Mouse (Mus musculus) liver, embryonic 15.5 days (tissue): Measurements from ENCODE around the gene Wwox. TPM values are rescaled to one million over a fixed set of nuclear protein-coding genes. Genes with fewer than 3 reads are reported as not detected.

ENCODE experiments used
- ATAC-seq: fragments of 200-750 bp; cut with Nextera tagmentation; 2 replicates; pipeline ENCODE4 v1.8.0; 2017; ENCODE audit warnings: moderate number of reproducible peaks, mild to moderate bottlenecking, moderate library complexity; ENCODE audit not compliant: insufficient read depth
- H3K27ac ChIP-seq: fragments of 300-500 bp; sonication (generic); replicated peaks from 2 replicates; pipeline ENCODE4 v1.5.1; 2015; ENCODE audit warnings: mild to moderate bottlenecking, inconsistent platforms
- H3K27me3 ChIP-seq: fragments of 300-500 bp; sonication (generic); 2 replicates; pipeline ENCODE4 v1.6.1; 2015; ENCODE audit warnings: mild to moderate bottlenecking, inconsistent platforms
- H3K36me3 ChIP-seq: fragments of 300-500 bp; sonication (generic); replicated peaks from 2 replicates; pipeline ENCODE4 v1.6.1; 2015; ENCODE audit warnings: moderate library complexity, mild to moderate bottlenecking, inconsistent platforms
- H3K4me1 ChIP-seq: fragments of 300-500 bp; sonication (generic); replicated peaks from 2 replicates; pipeline ENCODE4 v1.6.1; 2015; ENCODE audit warnings: inconsistent platforms
- H3K4me2 ChIP-seq: fragments of 300-500 bp; sonication (generic); 2 replicates; pipeline ENCODE4 v1.6.1; 2015; ENCODE audit warnings: moderate library complexity, mild to moderate bottlenecking, inconsistent platforms
- H3K4me3 ChIP-seq: fragments of 300-500 bp; sonication (generic); replicated peaks from 2 replicates; pipeline ENCODE4 v1.5.1; 2015; ENCODE audit warnings: mild to moderate bottlenecking, inconsistent platforms
- H3K9ac ChIP-seq: fragments of 300-500 bp; sonication (generic); 2 replicates; pipeline ENCODE4 v1.6.1; 2015; ENCODE audit warnings: moderate library complexity, mild to moderate bottlenecking, inconsistent platforms
- H3K9me3 ChIP-seq: fragments of 300-500 bp; sonication (generic); replicated peaks from 2 replicates; pipeline ENCODE4 v1.6.1; 2016; ENCODE audit warnings: inconsistent platforms
- WGBS: fragments of 180-500 bp; shearing (Covaris S2); methylation state at CpG from one replicate; pipeline ENCODE4 v1.1.7; 2015; ENCODE audit warnings: mixed read lengths; ENCODE audit not compliant: insufficient replicate concordance; 5-methylcytosine and 5-hydroxymethylcytosine counted together
- polyA plus RNA-seq: library from polyadenylated mRNA; unstranded; fragments of >200 nt; fragmentation: Nextera tagmentation; extraction: Ambion mirVana; gene quantifications from 2 replicates; pipeline ENCODE4 v1.2.1, GENCODE M21; 2015

Wwox gene
- polyA plus RNA-seq, 1 experiment from 2014 or later, result 3.5 TPM

- 61% methylated on average over 15 of the region's 15 CpGs for WGBS
- Histone ChIP-seq H3K9me3 (no peaks in the 10 kb centered on the region), H3K9ac (no peak overlapping the region), H3K4me1 (peaks cover 4% of the 10 kb centered on the region; the same call in 1 of the 2 replicates), H3K4me3 (no peak overlapping the region), H3K36me3 (no peaks in the 10 kb centered on the region), H3K27ac (no peak overlapping the region), H3K27me3 (no peaks in the 10 kb centered on the region), H3K4me2 (no peak overlapping the region)
- no peak for ATAC-seq
These were observed 395.3 kb downstream of the Wwox start for GRCm38 (mm10) chr8:114834730-114835129.

GRCm38 (mm10) chr8:114839998-114840397, 400.5 kb downstream of the Wwox start:
- H3K27ac ChIP-seq, result no peak overlapping the region
- H3K9me3 ChIP-seq, result no peaks in the 10 kb centered on the region
- no peaks in the 10 kb centered on the region for H3K27me3 ChIP-seq
- H3K4me1 ChIP-seq, result no peaks in the 10 kb centered on the region
- ATAC-seq, result no peak
- H3K36me3 ChIP-seq, result no peaks in the 10 kb centered on the region
- H3K4me3 ChIP-seq, result no peak overlapping the region
- no peak overlapping the region for H3K9ac ChIP-seq
- WGBS, result 66% methylated on average over 10 of the region's 10 CpGs
- H3K4me2 ChIP-seq, result no peak overlapping the region

GRCm38 (mm10) chr8:114847666-114848065, 408.2 kb downstream of the Wwox start:
- Histone ChIP-seq H3K27ac (no peak overlapping the region), H3K9ac (no peak overlapping the region), H3K4me3 (no peak overlapping the region), H3K27me3 (no peaks in the 10 kb centered on the region), H3K4me1 (peaks cover 4% of the 10 kb centered on the region; the same call in 1 of the 2 replicates), H3K4me2 (no peak overlapping the region), H3K36me3 (no peaks in the 10 kb centered on the region), H3K9me3 (no peaks in the 10 kb centered on the region)
- no peak for ATAC-seq
- 60% methylated on average over 7 of the region's 7 CpGs for WGBS

GRCm38 (mm10) chr8:114849461-114849860, 410.0 kb downstream of the Wwox start:
- H3K4me1 ChIP-seq, result peaks cover 4% of the 10 kb centered on the region; the same call in 1 of the 2 replicates
- no peak for ATAC-seq
- no peaks in the 10 kb centered on the region for H3K27me3 ChIP-seq
- no peaks in the 10 kb centered on the region for H3K36me3 ChIP-seq
- no peaks in the 10 kb centered on the region for H3K9me3 ChIP-seq
- 69% methylated on average over 9 of the region's 9 CpGs for WGBS
- H3K27ac ChIP-seq, result no peak overlapping the region
- peak overlapping the region; percentile 10; the same call in 1 of the 2 replicates for H3K4me2 ChIP-seq
- H3K4me3 ChIP-seq, result no peak overlapping the region
- H3K9ac ChIP-seq, result no peak overlapping the region

GRCm38 (mm10) chr8:114850014-114850870, 410.8 kb downstream of the Wwox start:
- no peaks in the 10 kb centered on the region for H3K9me3 ChIP-seq
- H3K4me1 ChIP-seq, result peaks cover 4% of the 10 kb centered on the region; the same call in 1 of the 2 replicates
- no peak overlapping the region for H3K9ac ChIP-seq
- ATAC-seq, result peak; percentile 28; the same call in 1 of the 2 replicates
- peak overlapping the region; percentile 10; the same call in 1 of the 2 replicates for H3K4me2 ChIP-seq
- H3K36me3 ChIP-seq, result no peaks in the 10 kb centered on the region
- H3K4me3 ChIP-seq, result no peak overlapping the region
- no peaks in the 10 kb centered on the region for H3K27me3 ChIP-seq
- 47% methylated on average over 15 of the region's 15 CpGs for WGBS
- no peak overlapping the region for H3K27ac ChIP-seq

- H3K27me3 ChIP-seq, result no peaks in the 10 kb centered on the region
- no peak for ATAC-seq
- 78% methylated on average over 4 of the region's 4 CpGs for WGBS
- no peak overlapping the region for H3K4me3 ChIP-seq
- no peak overlapping the region for H3K27ac ChIP-seq
- no peak overlapping the region for H3K9ac ChIP-seq
- H3K4me1 ChIP-seq, result no peaks in the 10 kb centered on the region
- no peak overlapping the region for H3K4me2 ChIP-seq
- H3K36me3 ChIP-seq, result no peaks in the 10 kb centered on the region
- H3K9me3 ChIP-seq, result no peaks in the 10 kb centered on the region
These were observed 414.3 kb downstream of the Wwox start for GRCm38 (mm10) chr8:114853765-114854164.

- no peaks in the 10 kb centered on the region for H3K4me1 ChIP-seq
- ATAC-seq, result no peak
- H3K4me3 ChIP-seq, result no peak overlapping the region
- H3K4me2 ChIP-seq, result no peak overlapping the region
- H3K9me3 ChIP-seq, result no peaks in the 10 kb centered on the region
- H3K36me3 ChIP-seq, result no peaks in the 10 kb centered on the region
- no peak overlapping the region for H3K9ac ChIP-seq
- H3K27ac ChIP-seq, result no peak overlapping the region
- H3K27me3 ChIP-seq, result no peaks in the 10 kb centered on the region
- WGBS, result 63% methylated on average over 7 of the region's 7 CpGs
These were observed 416.4 kb downstream of the Wwox start for GRCm38 (mm10) chr8:114855833-114856232.

GRCm38 (mm10) chr8:114865911-114866310, 426.5 kb downstream of the Wwox start:
- 52% methylated on average over 3 of the region's 3 CpGs for WGBS
- Histone ChIP-seq H3K27ac (no peak overlapping the region), H3K27me3 (no peaks in the 10 kb centered on the region), H3K9me3 (no peaks in the 10 kb centered on the region), H3K4me1 (no peaks in the 10 kb centered on the region), H3K9ac (no peak overlapping the region), H3K4me2 (no peak overlapping the region), H3K36me3 (no peaks in the 10 kb centered on the region), H3K4me3 (no peak overlapping the region)
- ATAC-seq, result no peak

- Histone ChIP-seq H3K4me1 (no peaks in the 10 kb centered on the region), H3K9me3 (no peaks in the 10 kb centered on the region), H3K4me3 (no peak overlapping the region), H3K27me3 (no peaks in the 10 kb centered on the region), H3K9ac (no peak overlapping the region), H3K36me3 (no peaks in the 10 kb centered on the region), H3K27ac (no peak overlapping the region), H3K4me2 (no peak overlapping the region)
- 69% methylated on average over 6 of the region's 6 CpGs for WGBS
- ATAC-seq, result no peak
These were observed 429.9 kb downstream of the Wwox start for GRCm38 (mm10) chr8:114869321-114869720.

- Histone ChIP-seq H3K36me3 (no peaks in the 10 kb centered on the region), H3K27me3 (no peaks in the 10 kb centered on the region), H3K9me3 (no peaks in the 10 kb centered on the region), H3K4me3 (no peak overlapping the region), H3K4me1 (no peaks in the 10 kb centered on the region; the same call in 1 of the 2 replicates), H3K9ac (no peak overlapping the region), H3K4me2 (no peak overlapping the region), H3K27ac (no peak overlapping the region)
- WGBS, result 80% methylated on average over 8 of the region's 8 CpGs
- ATAC-seq, result no peak
These were observed 431.0 kb downstream of the Wwox start for GRCm38 (mm10) chr8:114870410-114870809.

GRCm38 (mm10) chr8:114872491-114872890, 433.0 kb downstream of the Wwox start:
- Histone ChIP-seq H3K9ac (no peak overlapping the region), H3K27ac (no peak overlapping the region), H3K4me1 (peaks cover 14% of the 10 kb centered on the region), H3K36me3 (no peaks in the 10 kb centered on the region), H3K4me3 (no peak overlapping the region), H3K4me2 (no peak overlapping the region), H3K9me3 (no peaks in the 10 kb centered on the region), H3K27me3 (no peaks in the 10 kb centered on the region)
- no peak for ATAC-seq
- WGBS, result 76% methylated on average over 3 of the region's 3 CpGs
